Mouse (Mus musculus) lung, postnatal 0 days (tissue): ENCODE data around the gene Gabarap.

Experiments
- CTCF ChIP-seq: IDR thresholded peaks from 2 replicates; pipeline ENCODE4 v1.5.1; 2016; ENCODE audit warnings: antibody characterized with exemption, mild to moderate bottlenecking
- EP300 ChIP-seq: IDR thresholded peaks from 2 replicates; pipeline ENCODE4 v1.6.1; 2016; ENCODE audit warnings: antibody characterized with exemption, mild to moderate bottlenecking, control low read depth

- no peak for TF ChIP-seq CTCF
- no peak for TF ChIP-seq EP300
These were observed 6.5 kb upstream of the Gabarap start for GRCm38 (mm10) chr11:69984431-69984830.
